Mouse (Mus musculus): ENCODE data around the gene Atp6v0e. TPM values are rescaled to one million over a fixed set of nuclear protein-coding genes. Genes with fewer than 3 reads are reported as not detected.

Gene Atp6v0e
- polyA plus RNA-seq, 1 experiment = 2.3 TPM

DNA sequence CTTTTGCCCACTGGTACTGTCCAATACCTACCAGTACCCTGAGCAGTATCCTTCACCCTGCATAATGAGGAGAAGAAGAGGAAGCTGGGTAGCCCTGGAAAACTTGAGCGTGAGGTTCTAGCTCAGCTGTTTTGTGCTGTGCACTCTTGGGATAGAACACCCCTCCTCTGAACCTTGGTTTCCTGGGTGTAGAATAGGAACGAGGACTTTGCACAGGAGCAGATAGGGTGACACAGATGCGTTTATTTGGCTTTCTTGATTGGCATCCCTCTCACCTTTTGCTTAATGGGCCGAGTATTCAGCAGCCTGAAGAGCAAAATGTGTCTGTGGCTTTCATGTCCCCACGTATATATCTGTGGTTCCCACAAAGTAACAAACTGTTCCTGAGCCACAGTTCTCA is 41.1 kb upstream of the Atp6v0e start:
- no peak overlapping the region for H3K4me3 ChIP-seq (replicated peaks)
- H3K27me3 ChIP-seq (ENCODE audit: control insufficient read depth) = no peaks in the 10 kb centered on the region
- no peak for TF ChIP-seq TAL1 (IDR thresholded peaks at IDR 0.05; ENCODE audit: low read length)
- TF ChIP-seq GATA1 (IDR thresholded peaks at IDR 0.05; ENCODE audit: low read length) = no peak
- peaks cover 22% of the 10 kb centered on the region for H3K36me3 ChIP-seq (ENCODE audit: control insufficient read depth)
- H3K9me3 ChIP-seq (ENCODE audit: control insufficient read depth, low read length) = no peaks in the 10 kb centered on the region
- no peaks in the 10 kb centered on the region; the same call in 1 of the 2 replicates for H3K4me1 ChIP-seq (ENCODE audit: control insufficient read depth)

GRCm38 (mm10) chr17:26623991-26624390 is 39.0 kb upstream of the Atp6v0e start:
- H3K36me3 ChIP-seq (ENCODE audit: control insufficient read depth) = peaks cover 31% of the 10 kb centered on the region
- TF ChIP-seq TAL1 (IDR thresholded peaks at IDR 0.05; ENCODE audit: low read length) = no peak
- TF ChIP-seq GATA1 (IDR thresholded peaks at IDR 0.05; ENCODE audit: low read length) = no peak
- H3K9me3 ChIP-seq (ENCODE audit: control insufficient read depth, low read length) = no peaks in the 10 kb centered on the region
- no peaks in the 10 kb centered on the region; the same call in 1 of the 2 replicates for H3K4me1 ChIP-seq (ENCODE audit: control insufficient read depth)
- H3K27me3 ChIP-seq (ENCODE audit: control insufficient read depth) = no peaks in the 10 kb centered on the region
- no peak overlapping the region for H3K4me3 ChIP-seq (replicated peaks)

GRCm38 (mm10) chr17:26624999-26625398 is 38.0 kb upstream of the Atp6v0e start:
- TF ChIP-seq GATA1 (IDR thresholded peaks at IDR 0.05; ENCODE audit: low read length) (no peak), TAL1 (IDR thresholded peaks at IDR 0.05; ENCODE audit: low read length) (no peak)
- H3K36me3 ChIP-seq (ENCODE audit: control insufficient read depth) = peaks cover 39% of the 10 kb centered on the region
- no peaks in the 10 kb centered on the region for H3K9me3 ChIP-seq (ENCODE audit: control insufficient read depth, low read length)

GRCm38 (mm10) chr17:26625521-26626010 is 37.5 kb upstream of the Atp6v0e start:
- H3K4me1 ChIP-seq (ENCODE audit: control insufficient read depth) = no peaks in the 10 kb centered on the region
- no peaks in the 10 kb centered on the region for H3K9me3 ChIP-seq (ENCODE audit: control insufficient read depth, low read length)
- no peak for TF ChIP-seq GATA1 (IDR thresholded peaks at IDR 0.05; ENCODE audit: low read length)
- no peak for TF ChIP-seq TAL1 (IDR thresholded peaks at IDR 0.05; ENCODE audit: low read length)
- H3K27me3 ChIP-seq (ENCODE audit: control insufficient read depth) = no peaks in the 10 kb centered on the region
- H3K4me3 ChIP-seq (replicated peaks) = no peak overlapping the region
- H3K36me3 ChIP-seq (ENCODE audit: control insufficient read depth) = peaks cover 40% of the 10 kb centered on the region

More at GRCm38 (mm10) chr17:26624999-26625398, 38.0 kb upstream of the Atp6v0e start:
- no peaks in the 10 kb centered on the region for H3K27me3 ChIP-seq (ENCODE audit: control insufficient read depth)
- no peak overlapping the region for H3K4me3 ChIP-seq (replicated peaks)
- no peaks in the 10 kb centered on the region for H3K4me1 ChIP-seq (ENCODE audit: control insufficient read depth)

GRCm38 (mm10) chr17:26628479-26628878 is 34.6 kb upstream of the Atp6v0e start:
- Histone ChIP-seq H3K4me3 (replicated peaks) (no peak overlapping the region), H3K36me3 (ENCODE audit: control insufficient read depth) (peaks cover 35% of the 10 kb centered on the region), H3K9me3 (ENCODE audit: control insufficient read depth, low read length) (no peaks in the 10 kb centered on the region), H3K27me3 (ENCODE audit: control insufficient read depth) (no peaks in the 10 kb centered on the region), H3K4me1 (ENCODE audit: control insufficient read depth) (no peaks in the 10 kb centered on the region)
- TF ChIP-seq GATA1 (IDR thresholded peaks at IDR 0.05; ENCODE audit: low read length) = no peak
- no peak for TF ChIP-seq TAL1 (IDR thresholded peaks at IDR 0.05; ENCODE audit: low read length)

GRCm38 (mm10) chr17:26628936-26629335 is 34.1 kb upstream of the Atp6v0e start:
- Histone ChIP-seq H3K4me1 (ENCODE audit: control insufficient read depth) (no peaks in the 10 kb centered on the region), H3K36me3 (ENCODE audit: control insufficient read depth) (peaks cover 36% of the 10 kb centered on the region), H3K27me3 (ENCODE audit: control insufficient read depth) (no peaks in the 10 kb centered on the region)

GRCm38 (mm10) chr17:26631811-26632327 is 31.2 kb upstream of the Atp6v0e start:
- Histone ChIP-seq H3K36me3 (ENCODE audit: control insufficient read depth) (peaks cover 37% of the 10 kb centered on the region), H3K9me3 (ENCODE audit: control insufficient read depth, low read length) (no peaks in the 10 kb centered on the region), H3K4me1 (ENCODE audit: control insufficient read depth) (no peaks in the 10 kb centered on the region), H3K27me3 (ENCODE audit: control insufficient read depth) (no peaks in the 10 kb centered on the region), H3K4me3 (replicated peaks) (no peak overlapping the region)
- no peak for TF ChIP-seq TAL1 (IDR thresholded peaks at IDR 0.05; ENCODE audit: low read length)
- no peak for TF ChIP-seq GATA1 (IDR thresholded peaks at IDR 0.05; ENCODE audit: low read length)

More at GRCm38 (mm10) chr17:26628936-26629335, 34.1 kb upstream of the Atp6v0e start:
- no peak overlapping the region for H3K4me3 ChIP-seq (replicated peaks)
- TF ChIP-seq TAL1 (IDR thresholded peaks at IDR 0.05; ENCODE audit: low read length) = no peak
- TF ChIP-seq GATA1 (IDR thresholded peaks at IDR 0.05; ENCODE audit: low read length) = no peak
- no peaks in the 10 kb centered on the region for H3K9me3 ChIP-seq (ENCODE audit: control insufficient read depth, low read length)

DNA sequence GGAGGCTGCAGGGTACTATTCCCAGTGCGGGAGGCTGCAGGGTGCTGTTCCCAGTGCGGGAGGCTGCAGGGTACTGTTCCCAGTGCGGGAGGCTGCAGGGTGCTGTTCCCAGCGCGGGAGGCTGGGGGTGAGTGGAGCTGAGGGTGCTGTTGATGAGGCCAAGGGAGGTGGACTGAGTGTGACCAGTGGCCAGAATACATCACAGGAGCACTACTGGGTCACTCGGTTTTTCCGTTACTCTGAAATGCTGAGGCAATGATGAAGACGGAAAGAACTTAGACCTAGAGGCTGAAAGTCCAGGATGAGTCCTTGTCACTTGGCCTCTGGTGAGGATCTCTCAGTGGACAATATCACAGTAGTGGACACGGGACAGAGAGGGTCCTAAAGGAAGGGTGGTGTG is 29.8 kb upstream of the Atp6v0e start:
- Histone ChIP-seq H3K4me3 (replicated peaks) (no peak overlapping the region), H3K9me3 (ENCODE audit: control insufficient read depth, low read length) (no peaks in the 10 kb centered on the region), H3K4me1 (ENCODE audit: control insufficient read depth) (no peaks in the 10 kb centered on the region), H3K36me3 (ENCODE audit: control insufficient read depth) (peaks cover 33% of the 10 kb centered on the region), H3K27me3 (ENCODE audit: control insufficient read depth) (no peaks in the 10 kb centered on the region)
- no peak for TF ChIP-seq GATA1 (IDR thresholded peaks at IDR 0.05; ENCODE audit: low read length)
- TF ChIP-seq TAL1 (IDR thresholded peaks at IDR 0.05; ENCODE audit: low read length) = no peak

GRCm38 (mm10) chr17:26633926-26634325 is 29.1 kb upstream of the Atp6v0e start:
- no peaks in the 10 kb centered on the region for H3K27me3 ChIP-seq (ENCODE audit: control insufficient read depth)
- H3K4me1 ChIP-seq (ENCODE audit: control insufficient read depth) = peaks cover 3% of the 10 kb centered on the region; the same call in 1 of the 2 replicates
- TF ChIP-seq GATA1 (IDR thresholded peaks at IDR 0.05; ENCODE audit: low read length) (no peak), TAL1 (IDR thresholded peaks at IDR 0.05; ENCODE audit: low read length) (no peak)
- H3K4me3 ChIP-seq (replicated peaks) = no peak overlapping the region
- no peaks in the 10 kb centered on the region for H3K9me3 ChIP-seq (ENCODE audit: control insufficient read depth, low read length)
- peaks cover 26% of the 10 kb centered on the region for H3K36me3 ChIP-seq (ENCODE audit: control insufficient read depth)

All from erythroblast, embryonic 14.5 days (primary cell).